Mouse (Mus musculus): ENCODE measurements around the gene Wwox.

DNA sequence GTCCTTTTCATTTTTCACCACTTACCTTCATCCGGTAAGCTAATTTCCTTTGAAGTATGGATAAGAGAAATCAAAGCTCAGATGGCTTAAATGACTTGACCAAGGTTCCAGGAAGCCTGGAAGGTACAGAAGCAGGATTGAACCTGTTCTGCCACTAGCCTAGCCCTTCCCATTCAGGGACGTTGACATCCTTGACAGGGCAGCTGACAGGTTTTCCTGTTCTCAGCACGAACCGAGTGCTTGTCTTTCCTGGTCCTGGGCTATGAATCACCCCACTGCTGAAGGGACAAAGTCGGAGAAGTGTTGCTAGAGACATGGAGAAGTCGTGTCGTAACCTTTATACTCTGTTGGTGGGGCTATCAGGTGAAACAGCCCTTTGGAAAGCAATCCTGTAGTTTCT lies 190.3 kb downstream of the Wwox start:
- no peak for TF ChIP-seq CTCF (IDR thresholded peaks at IDR 0.05; ENCODE audit: low read depth)
- no peak for TF ChIP-seq EP300 (IDR thresholded peaks at IDR 0.05; ENCODE audit: low read depth)

Data from liver, embryonic 14.5 days (tissue).